Mouse (Mus musculus): ENCODE measurements around the gene Spata2l.
A peak's percentile ranks its signal among the peaks of the same experiment; 100 is the strongest.
"Not testable (repeated sequence)": the region's sequence is repeated elsewhere in the genome, so short reads cannot be mapped to it uniquely, and the experiment has no call there.

Gene Spata2l

GRCm38 (mm10) chr8:123247748-123248147, 11.7 kb upstream of the Spata2l start:
- DNase-seq (ENCODE audit: low read depth, low spot score): no peak

GRCm38 (mm10) chr8:123245543-123245942, 9.5 kb upstream of the Spata2l start:
- no peak for DNase-seq (ENCODE audit: low read depth, low spot score)

- DNase-seq (ENCODE audit: low read depth, low spot score): no peak
Observed at GRCm38 (mm10) chr8:123244382-123244781, 8.3 kb upstream of the Spata2l start.

- DNase-seq (ENCODE audit: low read depth, low spot score): no peak
Observed at GRCm38 (mm10) chr8:123243053-123243452, 7.0 kb upstream of the Spata2l start.

- DNase-seq (ENCODE audit: low read depth, low spot score): no peak
Observed at GRCm38 (mm10) chr8:123242107-123242923, 6.3 kb upstream of the Spata2l start.

GRCm38 (mm10) chr8:123239398-123239797, 3.4 kb upstream of the Spata2l start:
- DNase-seq (ENCODE audit: low read depth, low spot score): no peak

- DNase-seq (ENCODE audit: low read depth, low spot score): no peak
Observed at GRCm38 (mm10) chr8:123234918-123235519, 1.0 kb downstream of the Spata2l start.

- no peak for DNase-seq (ENCODE audit: low read depth, low spot score)
Observed at GRCm38 (mm10) chr8:123233760-123234159, 2.3 kb downstream of the Spata2l start.

- DNase-seq (ENCODE audit: low read depth, low spot score): no peak
Observed at GRCm38 (mm10) chr8:123233300-123233699, 2.7 kb downstream of the Spata2l start.

- no peak for DNase-seq (ENCODE audit: low read depth, low spot score)
Observed at GRCm38 (mm10) chr8:123232553-123232952, 3.5 kb downstream of the Spata2l start.

- DNase-seq (ENCODE audit: low read depth, low spot score): peak; percentile 58
Observed at GRCm38 (mm10) chr8:123231742-123232141, 4.3 kb downstream of the Spata2l start.

GRCm38 (mm10) chr8:123230326-123230725, 5.7 kb downstream of the Spata2l start:
- not testable (repeated sequence) for DNase-seq (ENCODE audit: low read depth, low spot score)

- no peak for DNase-seq (ENCODE audit: low read depth, low spot score)
Observed at GRCm38 (mm10) chr8:123228416-123228815, 7.6 kb downstream of the Spata2l start.

- DNase-seq (ENCODE audit: low read depth, low spot score): peak; percentile 93
Observed at GRCm38 (mm10) chr8:123224278-123225266, 11.5 kb downstream of the Spata2l start, which contains the start of gene Cdk10. Gene Cdk10 (plus strand): TSS chr8:123224842.

GRCm38 (mm10) chr8:123220917-123221316, 15.1 kb downstream of the Spata2l start:
- no peak for DNase-seq (ENCODE audit: low read depth, low spot score)

- no peak for DNase-seq (ENCODE audit: low read depth, low spot score)
Observed at GRCm38 (mm10) chr8:123215430-123215829, 20.6 kb downstream of the Spata2l start.

- DNase-seq (ENCODE audit: low read depth, low spot score): no peak
Observed at GRCm38 (mm10) chr8:123213118-123213772, 22.8 kb downstream of the Spata2l start.

- peak; percentile 88 for DNase-seq (ENCODE audit: low read depth, low spot score)
Observed at GRCm38 (mm10) chr8:123212321-123213117, 23.5 kb downstream of the Spata2l start, which contains the start of the genes Chmp1a and Spata33. Gene Chmp1a (minus strand): TSS chr8:123212763. Gene Spata33 (plus strand): TSS chr8:123212832.

GRCm38 (mm10) chr8:123211876-123212275, 24.2 kb downstream of the Spata2l start:
- DNase-seq (ENCODE audit: low read depth, low spot score): no peak

- DNase-seq (ENCODE audit: low read depth, low spot score): no peak
Observed at GRCm38 (mm10) chr8:123203571-123203970, 32.5 kb downstream of the Spata2l start.
